Mouse (Mus musculus) heart, postnatal 14 days (tissue): Measurements from ENCODE around the gene Dnmbp. TPM values are rescaled to one million over a fixed set of nuclear protein-coding genes. Genes with fewer than 3 reads are reported as not detected.
A peak's percentile ranks its signal among the peaks of the same experiment; 100 is the strongest.
"Not testable (repeated sequence)": the region's sequence is repeated elsewhere in the genome, so short reads cannot be mapped to it uniquely, and the experiment has no call there.

Experiments used
- DNase-seq, 2 experiments: peaks; one replicate each; pipeline ENCODE4 v3.0.0; 2021 to 2022
- intact Hi-C: fragments of 180-260 bp; cut with DNase I; formaldehyde crosslinking; loops from one replicate; pipeline ENCODE4 v1.15.1; 2025
- total RNA-seq, 2 experiments: library from RNA; stranded (reverse); gene quantifications; 2 replicates each; pipeline ENCODE4 v1.2.3; 2021

Dnmbp gene
- total RNA-seq, 2 experiments from 2014 or later = 8.3 to 9.9 TPM

DNA sequence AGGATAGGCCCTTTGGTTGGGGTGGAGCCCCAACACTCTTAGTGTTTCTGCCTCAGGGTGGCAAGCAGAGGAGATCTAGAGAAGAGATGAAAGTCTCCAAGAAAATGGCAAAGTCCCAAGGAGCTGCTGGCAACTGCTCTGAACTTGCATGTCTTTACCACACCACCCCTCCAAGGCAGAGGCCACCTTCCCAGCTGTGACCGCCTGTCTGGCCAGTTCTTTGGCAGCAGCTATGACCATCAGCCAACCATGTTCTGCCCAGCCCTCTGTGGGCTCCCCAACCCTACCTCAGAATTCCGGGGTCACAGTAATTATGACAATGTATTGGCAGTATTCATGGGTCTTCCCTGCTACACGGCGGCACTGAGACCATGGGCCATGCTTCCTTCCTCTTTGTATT is 14.9 kb upstream of the Dnmbp start:
- intact Hi-C loops = loop anchor here (5.0 kb wide), 1 partner anchor 103 kb away; no protein-coding TSS in a partner anchor
- no peak for DNase-seq

DNA sequence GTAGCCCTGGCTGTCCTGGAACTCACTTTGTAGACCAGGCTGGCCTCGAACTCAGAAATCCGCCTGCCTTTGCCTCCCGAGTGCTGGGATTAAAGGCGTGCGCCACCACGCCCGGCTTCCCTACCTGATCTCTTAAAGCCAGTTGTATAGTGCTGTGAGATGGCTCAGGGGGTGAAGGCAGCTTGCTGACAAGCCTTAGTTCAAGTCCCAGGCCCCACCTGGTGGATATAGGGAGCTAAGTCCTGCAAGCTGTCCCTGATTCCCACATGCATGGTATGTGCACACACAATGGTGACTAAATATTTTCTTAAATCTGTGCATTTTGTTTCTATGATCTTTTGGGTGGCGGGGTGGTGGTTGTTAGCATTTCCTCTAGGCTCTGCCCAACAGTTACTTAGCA is 12.9 kb upstream of the Dnmbp start:
- intact Hi-C loops, DNase-seq: not testable (repeated sequence)

DNA sequence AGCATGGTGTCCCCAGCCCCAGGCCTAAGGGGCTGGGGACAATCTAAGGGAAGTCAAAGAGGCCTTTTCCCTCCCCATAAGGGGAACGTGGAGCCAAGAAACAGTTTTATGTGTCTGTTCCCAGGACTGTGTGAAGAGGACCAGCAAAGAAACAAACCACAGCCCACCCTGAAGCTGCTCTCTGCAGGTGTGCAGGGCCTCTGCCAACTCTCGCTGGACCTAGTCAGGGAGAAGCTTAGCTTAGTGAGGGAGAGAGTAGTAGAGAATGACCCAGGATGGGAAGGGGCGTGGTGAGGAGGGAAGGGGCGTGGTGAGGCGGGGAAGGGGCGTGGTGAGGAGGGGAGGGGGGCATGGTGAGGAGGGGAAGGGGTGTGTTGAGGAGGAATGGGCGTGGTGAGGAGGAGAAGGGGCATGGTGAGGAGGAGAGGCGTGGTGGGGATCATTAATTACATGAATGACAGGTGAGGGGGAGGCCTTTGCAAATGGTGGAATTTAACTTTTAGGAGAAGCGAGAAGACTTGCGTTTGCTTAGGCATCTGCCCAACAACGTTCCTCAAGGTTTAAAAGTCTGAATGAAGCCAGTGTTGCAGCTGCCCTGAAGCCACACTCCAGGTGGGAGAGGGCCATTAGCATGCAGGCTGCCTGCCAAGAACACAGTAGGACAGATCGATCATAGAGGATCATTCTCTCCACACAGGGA is 9.3 kb upstream of the Dnmbp start:
- no peak for DNase-seq
- intact Hi-C loops = no loop called here

DNA sequence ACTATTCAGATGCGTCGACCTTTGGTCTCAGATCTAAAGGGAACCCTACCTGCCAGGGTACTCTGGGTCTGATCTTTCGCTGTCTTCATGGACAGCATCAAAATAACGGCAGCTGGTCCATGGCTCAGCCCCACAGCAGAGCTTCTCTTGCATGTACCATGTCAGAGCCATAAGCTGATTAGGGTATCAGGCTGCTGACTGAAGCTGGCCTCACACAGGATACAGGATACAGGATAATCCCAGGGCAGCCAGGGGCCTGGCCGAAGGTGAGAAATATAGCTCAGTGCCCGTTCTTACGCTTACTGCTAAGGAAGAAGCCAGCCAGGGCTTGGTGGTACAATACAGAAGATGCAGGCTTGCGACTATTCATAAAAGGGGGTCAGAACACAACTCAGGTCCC is 4.6 kb upstream of the Dnmbp start:
- no peak for DNase-seq
- intact Hi-C loops = loop anchor here (5.0 kb wide), 2 partner anchors 37 to 92 kb away; no protein-coding TSS in a partner anchor

DNA sequence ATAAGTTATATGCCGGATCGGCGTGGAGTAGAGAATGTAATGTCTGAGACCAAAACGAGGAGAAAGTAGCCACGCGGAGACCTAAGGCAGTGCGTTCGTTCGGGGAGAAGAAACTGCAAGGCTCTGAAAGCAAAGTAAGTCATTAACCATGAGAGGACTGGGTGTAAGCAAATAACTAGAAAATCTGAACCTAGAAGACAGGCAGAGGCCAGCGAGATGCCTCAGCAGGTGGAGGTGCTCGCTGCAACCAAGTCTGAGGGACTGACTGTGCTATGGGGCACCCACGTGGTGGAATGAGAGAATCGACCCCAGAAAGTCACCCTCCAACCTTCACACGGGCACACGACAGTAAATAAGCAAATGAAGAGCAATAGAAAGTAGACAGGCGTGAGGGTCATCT is 3.1 kb upstream of the Dnmbp start:
- intact Hi-C loops = loop anchor here (5.0 kb wide), 2 partner anchors 36 to 91 kb away; no protein-coding TSS in a partner anchor
- DNase-seq = no peak

DNA sequence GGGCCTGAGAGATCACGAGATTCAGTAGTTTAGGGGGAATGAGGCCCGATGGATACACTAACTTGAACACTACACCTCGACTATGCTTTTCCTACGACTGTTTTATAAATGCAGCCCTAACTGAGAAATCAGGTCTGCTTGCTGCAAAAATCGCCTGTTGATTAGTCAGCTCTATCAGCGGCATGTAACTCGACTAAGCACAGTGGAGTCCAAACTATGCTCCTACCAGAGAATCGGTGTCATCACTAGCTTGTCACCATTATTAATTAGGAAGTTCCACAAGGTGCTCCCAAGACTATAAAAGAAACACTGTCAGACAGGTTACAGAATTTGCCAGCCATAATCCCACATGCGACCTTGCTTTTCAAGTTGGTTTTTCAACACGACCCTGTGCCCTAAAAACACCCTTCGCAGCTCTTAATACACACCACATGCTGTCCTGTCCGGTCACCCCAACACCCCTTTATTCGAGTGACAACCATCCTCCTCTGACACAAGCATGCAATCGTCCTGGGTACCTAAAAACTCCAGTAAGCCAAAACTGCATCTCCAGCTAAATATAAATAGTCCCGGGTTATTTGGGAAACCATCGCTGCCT is 721 bp downstream of the Dnmbp start:
- intact Hi-C loops = loop anchor here (2.0 kb wide), 1 partner anchor 20 kb away; no protein-coding TSS in a partner anchor
- DNase-seq = no peak

DNA sequence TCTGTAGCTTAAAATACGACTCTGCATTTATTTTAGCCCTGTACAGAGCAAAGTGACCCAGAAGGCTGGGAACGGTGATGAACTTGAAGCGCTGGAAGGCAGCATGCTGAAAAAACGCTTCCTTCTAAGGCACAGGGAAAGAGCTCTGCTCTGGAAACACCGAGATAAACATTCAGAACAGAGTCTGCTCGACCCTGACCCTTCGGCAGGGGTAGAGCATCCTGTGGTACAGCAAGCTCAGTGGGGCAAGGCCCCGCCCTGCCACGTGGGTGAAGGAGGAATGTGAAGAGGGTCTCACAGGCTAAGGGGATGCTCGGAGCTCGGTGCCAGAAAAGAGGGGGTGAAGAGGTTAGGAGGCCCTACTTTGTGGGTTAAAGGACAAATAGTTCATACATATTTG is 1.6 kb downstream of the Dnmbp start:
- no peak for DNase-seq

DNA sequence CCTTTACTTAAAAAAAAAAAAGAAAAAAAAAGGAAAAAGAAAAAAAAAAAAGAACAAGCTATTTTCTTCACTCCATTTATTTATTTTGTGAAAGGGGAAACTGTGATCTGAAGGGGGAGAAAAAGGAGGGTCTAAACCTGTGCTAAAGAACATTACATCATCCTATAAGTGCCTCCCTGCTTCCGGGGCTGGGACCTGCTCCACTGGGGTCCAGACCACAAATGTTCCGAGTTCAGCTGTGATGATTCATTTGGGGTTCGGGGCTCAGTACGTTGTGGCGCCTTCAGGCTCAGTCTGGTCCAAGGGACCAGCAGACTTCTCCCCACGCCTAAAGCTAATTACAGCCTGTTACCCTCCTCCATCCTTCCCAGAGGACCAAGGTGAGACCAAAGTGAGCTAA is 9.1 kb downstream of the Dnmbp start:
- intact Hi-C loops = no loop called here
- no peak for DNase-seq

More for the DNA sequence above, 1.6 kb downstream of the Dnmbp start:
- intact Hi-C loops = loop anchor here (2.0 kb wide), 1 partner anchor 20 kb away; no protein-coding TSS in a partner anchor

DNA sequence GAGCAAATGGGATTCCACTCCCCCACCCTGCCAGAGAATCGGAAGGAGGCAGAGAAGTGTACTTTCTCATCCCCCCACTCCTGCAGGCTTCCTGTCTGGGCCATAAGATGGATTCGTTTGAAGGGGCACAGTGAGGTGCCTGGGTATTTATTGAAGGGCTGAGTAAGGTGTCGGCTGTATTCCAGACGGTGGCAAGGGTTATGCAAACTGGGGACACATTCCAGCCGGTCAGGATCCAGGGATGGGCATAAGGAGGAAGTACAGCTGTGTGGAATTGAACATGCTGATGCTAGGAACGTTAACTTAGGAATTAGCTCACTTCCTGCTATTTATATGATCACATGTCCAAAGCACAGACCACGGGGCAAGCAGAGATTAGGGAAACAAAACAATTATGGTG is 9.6 kb downstream of the Dnmbp start:
- DNase-seq = no peak
- intact Hi-C loops = no loop called here

DNA sequence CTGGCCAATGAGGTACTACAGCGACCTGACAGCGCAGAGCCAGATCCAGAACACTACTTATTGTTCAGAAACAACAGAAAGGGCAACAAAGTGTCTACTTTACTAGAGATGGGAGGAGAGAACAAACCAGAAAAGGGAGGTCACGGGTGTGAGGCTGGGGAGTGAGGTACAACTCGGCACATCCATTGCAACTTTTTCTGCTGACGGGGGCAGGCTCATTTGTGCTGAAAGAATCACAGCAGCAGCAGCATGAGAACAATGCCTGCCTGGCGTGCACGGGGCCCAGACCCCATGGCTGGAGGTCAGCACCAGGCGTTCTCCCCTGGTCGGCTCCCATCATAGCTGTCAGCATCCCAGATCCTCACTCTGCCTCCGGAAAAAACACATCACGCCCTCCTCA is 10.1 kb downstream of the Dnmbp start:
- DNase-seq = no peak
- intact Hi-C loops = no loop called here

DNA sequence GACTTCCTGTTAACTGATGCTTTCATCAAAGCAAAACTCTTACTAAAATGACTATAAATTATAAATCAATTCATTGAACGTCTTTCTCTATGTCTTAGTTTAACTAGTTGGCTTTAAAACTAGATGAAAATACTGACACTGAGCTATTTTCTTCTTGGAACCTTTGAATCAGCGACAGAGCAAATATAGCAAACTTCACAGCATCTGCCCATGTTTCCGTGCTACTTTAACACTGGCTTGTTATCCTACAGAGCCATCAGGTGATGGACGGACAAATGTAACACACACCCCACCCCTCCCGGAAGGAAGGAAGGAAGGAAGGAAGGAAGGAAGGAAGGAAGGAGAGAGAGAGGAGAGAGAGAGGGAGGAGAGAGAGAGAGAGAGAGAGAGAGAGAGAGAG is 12.0 kb downstream of the Dnmbp start:
- DNase-seq = no peak
- intact Hi-C loops = no loop called here

DNA sequence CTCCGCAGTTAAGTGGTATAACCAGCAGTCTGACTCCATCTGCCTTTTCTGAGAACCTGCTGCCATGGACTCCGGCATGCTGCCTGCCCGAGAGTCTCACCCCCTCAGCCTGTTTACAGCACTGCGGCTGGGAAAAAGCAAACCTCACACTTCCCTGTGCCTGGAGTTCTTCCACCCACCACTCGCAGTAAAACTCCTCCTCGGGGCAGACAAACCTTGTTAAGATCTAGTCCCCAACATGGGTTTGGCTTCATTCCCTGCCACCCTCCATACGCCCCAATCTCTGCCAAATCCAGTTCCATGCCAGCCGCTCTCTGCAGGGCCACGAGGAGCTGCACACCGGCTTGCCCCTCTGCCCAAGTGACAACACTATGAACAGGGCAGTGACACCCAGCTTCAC is 12.9 kb downstream of the Dnmbp start:
- peak in 1 of 2 experiments; percentile 10 for DNase-seq
- intact Hi-C loops = no loop called here

DNA sequence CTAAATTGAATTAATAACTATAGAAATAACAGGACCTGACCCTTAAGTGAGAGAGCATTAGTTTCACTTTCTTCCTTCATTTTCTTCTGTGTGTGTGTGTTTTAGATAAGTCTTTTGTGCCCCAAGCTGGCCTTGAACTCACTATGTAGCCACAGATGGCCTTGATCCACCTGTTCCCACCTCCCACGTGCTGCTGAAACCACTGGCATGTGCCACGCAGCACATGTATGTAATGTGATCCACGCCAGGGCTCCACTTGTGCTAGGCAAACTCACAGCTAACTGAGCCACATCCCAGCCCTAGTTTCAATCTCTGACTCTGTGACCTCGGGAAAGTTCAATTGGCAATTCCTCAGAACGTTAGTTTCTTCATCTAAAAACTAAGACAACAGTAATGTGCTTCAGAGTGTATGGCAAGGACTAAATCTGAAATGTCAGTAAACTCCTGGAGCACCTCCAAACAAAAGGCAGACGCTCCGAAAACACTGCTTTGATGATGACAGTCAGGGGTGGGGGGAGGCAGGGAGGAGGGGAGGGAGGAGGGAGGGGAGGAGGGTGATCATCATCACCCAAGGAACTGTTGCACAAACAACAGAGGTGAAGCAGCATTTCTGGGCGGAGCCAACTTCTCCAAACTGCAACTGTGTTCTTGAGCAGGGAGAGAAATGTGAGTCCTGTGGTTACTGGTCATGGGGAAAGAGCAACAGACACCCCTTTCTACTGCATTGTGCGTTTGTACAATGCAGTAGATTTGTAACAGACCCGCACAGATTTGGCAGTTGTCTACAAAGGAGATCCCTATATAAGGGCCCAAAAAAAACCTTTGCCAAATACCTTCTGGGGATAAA is 13.6 kb downstream of the Dnmbp start:
- intact Hi-C loops = no loop called here
- DNase-seq = no peak

DNA sequence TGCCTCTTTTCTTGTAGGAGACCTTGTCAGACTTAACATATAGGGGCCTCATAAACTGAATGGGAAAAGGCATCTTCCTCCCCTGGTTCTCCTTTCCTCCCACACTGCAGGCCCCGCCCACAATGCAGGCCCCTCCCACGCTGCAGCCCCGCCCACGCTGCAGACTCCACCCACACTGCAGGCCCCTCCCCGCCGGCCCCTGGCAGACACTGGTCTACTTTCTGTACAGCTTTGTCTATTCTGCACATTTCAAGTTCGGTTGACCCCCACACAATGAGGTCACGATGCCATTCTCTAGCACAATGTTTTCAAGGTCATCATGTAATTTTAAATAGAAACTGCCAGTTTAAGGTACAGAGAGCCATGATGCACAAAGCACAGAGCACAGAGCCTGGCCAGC is 15.6 kb downstream of the Dnmbp start:
- DNase-seq = no peak
- intact Hi-C loops = no loop called here

DNA sequence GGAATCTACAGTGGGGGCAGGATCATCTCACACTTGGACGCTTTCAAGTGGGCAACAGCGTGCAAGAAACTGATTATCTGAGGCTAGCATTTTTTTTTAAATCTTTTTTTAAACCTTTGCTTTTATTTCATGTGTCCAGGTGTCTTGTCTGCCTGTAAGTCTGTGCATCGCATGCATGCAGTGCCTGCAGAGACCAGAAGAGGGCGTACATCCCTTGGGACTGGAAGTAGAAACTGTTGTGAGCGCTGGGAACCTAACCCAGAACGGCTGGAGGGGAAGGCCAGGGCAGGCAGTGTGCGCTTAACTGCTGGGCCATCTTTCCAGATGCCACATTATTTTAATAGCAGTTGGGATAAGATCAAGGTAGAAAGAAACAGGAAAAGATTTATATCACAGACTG is 17.0 kb downstream of the Dnmbp start:
- no peak for DNase-seq
- intact Hi-C loops = no loop called here

DNA sequence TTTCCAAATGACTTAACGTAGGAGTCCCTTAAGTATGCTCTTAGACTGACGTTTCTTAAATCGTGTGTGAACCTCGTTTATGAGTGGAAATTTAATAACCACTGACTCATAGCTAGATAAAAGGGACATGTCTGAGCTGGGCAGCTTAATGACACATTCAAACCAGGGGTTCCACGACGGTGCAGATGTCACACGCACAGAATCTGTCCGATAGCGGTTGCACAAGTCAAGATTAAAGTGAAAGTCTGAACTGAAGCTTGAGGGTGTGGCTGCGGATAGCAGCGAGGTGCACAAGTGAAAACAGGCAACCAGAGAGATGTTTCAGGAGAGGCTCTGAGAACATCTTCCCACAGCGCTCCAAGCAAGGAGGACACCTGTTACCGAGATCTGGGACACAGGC is 18.6 kb downstream of the Dnmbp start:
- DNase-seq = no peak
- intact Hi-C loops = no loop called here

DNA sequence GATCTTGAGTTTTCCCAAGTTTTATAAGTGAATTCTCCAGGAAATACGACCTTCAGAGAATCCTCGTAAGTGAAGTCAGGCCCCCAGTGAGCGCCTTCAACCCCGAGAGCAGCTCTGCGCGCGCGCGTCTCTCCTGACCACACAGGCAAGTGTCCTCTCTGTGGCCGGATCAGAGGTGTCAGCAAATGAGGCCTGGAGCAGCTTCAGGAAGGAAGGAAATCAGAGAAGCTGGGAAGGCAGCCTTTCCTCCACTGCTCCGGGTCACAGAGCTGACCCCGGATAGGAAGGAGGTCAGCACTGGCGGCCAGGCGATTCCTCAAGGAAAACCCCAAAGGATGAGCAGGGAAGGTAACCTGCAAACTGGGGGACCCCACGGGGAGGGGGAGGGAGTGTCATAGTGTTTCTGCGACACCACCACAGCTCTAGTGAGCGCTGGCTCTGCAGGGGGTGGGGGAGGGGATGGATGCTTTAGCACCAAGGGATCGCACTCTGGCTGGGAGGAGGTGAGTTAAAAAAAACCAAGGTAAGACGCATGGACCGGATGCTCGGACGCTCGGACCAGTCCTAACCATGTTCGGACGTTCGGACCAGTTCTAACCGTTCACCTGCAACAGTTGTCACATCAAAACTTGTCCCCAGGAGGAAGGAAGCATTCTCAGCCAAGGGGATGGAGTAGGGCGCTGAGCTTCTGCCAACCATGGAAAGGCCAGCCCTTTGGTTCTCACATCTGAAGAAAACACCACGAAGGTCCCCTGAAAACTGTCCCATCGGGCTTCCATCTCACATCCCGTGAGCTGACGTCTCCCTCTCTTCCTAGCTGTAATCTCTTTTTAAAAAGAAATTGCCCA is 19.3 kb downstream of the Dnmbp start:
- intact Hi-C loops = no loop called here
- DNase-seq = peak; percentile 27

DNA sequence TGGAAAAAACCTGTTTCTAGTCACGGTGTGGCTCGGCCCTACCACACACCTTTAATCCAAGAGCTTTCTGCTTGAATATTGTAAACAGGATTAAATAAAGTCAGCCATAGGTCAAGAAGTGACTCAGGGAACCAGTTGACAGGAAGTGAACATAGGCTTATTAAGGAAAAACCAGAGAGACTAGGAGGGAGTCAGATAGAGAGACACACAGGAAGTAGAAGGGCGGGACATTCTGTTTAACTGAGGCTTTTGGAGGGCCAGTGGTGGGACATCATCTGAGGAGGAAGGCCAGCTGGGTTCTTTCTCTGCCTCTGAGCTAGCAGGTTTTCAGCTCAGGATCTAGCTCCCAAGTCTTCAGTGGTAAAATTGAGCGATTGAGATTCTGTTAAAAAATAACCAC is 20.1 kb downstream of the Dnmbp start:
- intact Hi-C loops = loop anchor here (2.0 kb wide), 1 partner anchor 19 kb away; no protein-coding TSS in a partner anchor
- no peak for DNase-seq

DNA sequence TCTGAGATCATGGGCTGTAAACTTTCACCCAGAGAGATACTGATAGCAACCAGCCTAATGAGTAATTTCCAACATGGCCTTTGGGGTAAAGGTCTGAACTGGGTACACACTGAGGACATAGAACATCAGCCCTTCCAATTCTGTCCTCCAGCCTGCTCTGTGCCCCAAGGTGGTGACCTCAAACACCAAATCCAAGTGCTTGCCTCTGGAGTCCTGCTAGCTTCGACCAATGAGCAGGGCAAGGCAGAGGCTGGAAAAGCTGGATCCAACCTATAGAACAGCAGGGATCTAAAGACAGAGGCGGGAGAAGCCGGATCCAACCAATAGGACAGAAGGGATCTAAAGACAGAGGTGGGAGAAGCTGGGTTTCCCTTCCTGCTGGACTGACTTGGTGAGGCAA is 21.2 kb downstream of the Dnmbp start:
- DNase-seq = no peak
- intact Hi-C loops = loop anchor here (2.0 kb wide), 1 partner anchor 20 kb away; no protein-coding TSS in a partner anchor

DNA sequence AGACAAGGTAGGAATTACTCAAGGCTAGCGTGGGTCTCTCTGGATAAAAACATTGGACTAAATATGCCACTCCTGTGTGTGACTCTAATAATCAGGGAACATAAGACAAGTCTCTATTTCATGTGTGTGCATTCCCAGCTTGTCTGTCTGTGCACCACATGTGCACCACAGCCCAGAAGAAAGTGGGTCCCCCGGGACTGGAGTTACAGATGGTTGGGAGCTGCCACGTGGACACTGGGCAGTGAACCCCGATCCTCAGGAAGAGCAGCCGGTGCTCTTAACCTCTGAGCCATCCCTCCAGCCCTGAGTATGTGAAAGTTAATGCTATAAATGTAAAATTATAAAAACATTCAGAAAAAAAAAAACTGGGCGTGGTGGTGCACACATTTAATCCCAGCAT is 22.2 kb downstream of the Dnmbp start:
- DNase-seq = no peak
- intact Hi-C loops = loop anchor here (2.0 kb wide), 1 partner anchor 21 kb away; no protein-coding TSS in a partner anchor
